10 mouse cellular contexts compared by ENCODE assay signal in genomic region chr17:46460673-46461072, GRCm38 (mm10). TPM values are rescaled to one million over a fixed set of nuclear protein-coding genes. Genes with fewer than 3 reads are reported as not detected.
DNase-seq lines count a peak whose midpoint lies in the region; ATAC-seq and TF ChIP-seq lines count a peak whose summit lies in the region.
"Had no signal": no experiment of that assay in that cellular context is flagged by ENCODE, and none has a peak within 500 bp of the region (broad histone marks: within the 10 kb centered on the region; RNA-seq: fewer than 3 reads in every experiment).

No protein-coding gene starts in this region.

- H3K27ac ChIP-seq in hindbrain, embryonic 10.5 days = peak overlapping the region; percentile 50; the same call in 1 of the 2 replicates
- H3K27ac ChIP-seq in limb, embryonic 14.5 days (replicated peaks; ENCODE audit: low read depth, low read length) = no peak overlapping the region
- H3K27ac ChIP-seq in stomach, embryonic 15.5 days = no peak overlapping the region

- peaks cover 4% of the 10 kb centered on the region; the same call in 1 of the 2 replicates for H3K36me3 ChIP-seq in hindbrain, embryonic 10.5 days
- no peaks in the 10 kb centered on the region for H3K36me3 ChIP-seq in limb, embryonic 14.5 days (ENCODE audit: control insufficient read depth, insufficient read depth, low read length)
- H3K36me3 ChIP-seq in stomach, embryonic 15.5 days = no peaks in the 10 kb centered on the region

- no peaks in the 10 kb centered on the region for H3K9me3 ChIP-seq in hindbrain, embryonic 10.5 days
- H3K9me3 ChIP-seq in limb, embryonic 14.5 days (ENCODE audit: control insufficient read depth, low read length) = no peaks in the 10 kb centered on the region
- no peaks in the 10 kb centered on the region for H3K9me3 ChIP-seq in stomach, embryonic 15.5 days

- peak overlapping the region; percentile 54 for H3K4me2 ChIP-seq in limb, embryonic 14.5 days (replicated peaks; ENCODE audit: low read depth, low read length, severe bottlenecking)
- peak overlapping the region; percentile 79 for H3K4me2 ChIP-seq in stomach, embryonic 15.5 days

- H3K27me3 ChIP-seq in hindbrain, embryonic 10.5 days (ENCODE audit: insufficient read depth, poor library complexity, severe bottlenecking) = peaks cover 74% of the 10 kb centered on the region
- peaks cover 58% of the 10 kb centered on the region for H3K27me3 ChIP-seq in limb, embryonic 14.5 days (ENCODE audit: control insufficient read depth, insufficient read depth, low read length)
- H3K27me3 ChIP-seq in stomach, embryonic 15.5 days (replicated peaks) = peaks cover 56% of the 10 kb centered on the region

- TF ChIP-seq POLR2A in limb, embryonic 14.5 days (IDR thresholded peaks at IDR 0.05; ENCODE audit: borderline replicate concordance, extremely low read depth, insufficient read depth, insufficient read length) = no peak

- H3K4me3 ChIP-seq in hindbrain, embryonic 10.5 days = peak overlapping the region; percentile 46
- H3K4me3 ChIP-seq in limb, embryonic 14.5 days (replicated peaks; ENCODE audit: low read length) = peak overlapping the region; percentile 31
- H3K4me3 ChIP-seq in stomach, embryonic 15.5 days (replicated peaks) = peak overlapping the region; percentile 38
- H3K4me3 ChIP-seq: erythroblast, embryonic 14.5 days had no signal

- ATAC-seq in limb, embryonic 14.5 days (ENCODE audit: low FRiP score, low read depth) = no peak
- 0 out of 2 replicates have a peak, but pooled peaks have one; percentile 3 for ATAC-seq in stomach, embryonic 15.5 days (ENCODE audit: insufficient read depth, low FRiP score, low read depth)

- intact Hi-C loops in left cerebral cortex, postnatal 10 days (cut with DNase I) = no loop called here

- 1% methylated on average over 32 of the region's 32 CpGs for WGBS in hindbrain, embryonic 10.5 days
- under 1% methylated on average over 30 of the region's 32 CpGs for WGBS in limb, embryonic 14.5 days
- WGBS in stomach, embryonic 15.5 days = under 1% methylated on average over 31 of the region's 32 CpGs

- peak; percentile 40 for DNase-seq in kidney, postnatal 10 days
- DNase-seq in kidney, adult 18-20 months = no peak
- DNase-seq in hindbrain, embryonic 10.5 days (ENCODE audit: low spot score) = no peak
- no peak for DNase-seq in limb, embryonic 14.5 days (ENCODE audit: low spot score)
- no peak for DNase-seq in Muller cell, postnatal 12 days (ENCODE audit: inconsistent ontology term)
- DNase-seq in left cerebral cortex, postnatal 10 days (ENCODE audit: extremely low spot score in 1 of 2, low spot score in 2 of 2) = no peak
- DNase-seq in frontal cortex, adult 2 months (ENCODE audit: extremely low spot score in 1 of 2, low spot score in 1 of 2) = no peak

- H3K4me1 ChIP-seq in hindbrain, embryonic 10.5 days (replicated peaks) = peaks cover 33% of the 10 kb centered on the region
- H3K4me1 ChIP-seq in limb, embryonic 14.5 days (ENCODE audit: control insufficient read depth, insufficient read depth, low read length) = peaks cover 4% of the 10 kb centered on the region; the same call in 1 of the 2 replicates
- peaks cover 20% of the 10 kb centered on the region for H3K4me1 ChIP-seq in stomach, embryonic 15.5 days

- peak overlapping the region; percentile 36; the same call in 1 of the 2 replicates for H3K9ac ChIP-seq in limb, embryonic 14.5 days (ENCODE audit: low read depth, low read length, severe bottlenecking)
- H3K9ac ChIP-seq in stomach, embryonic 15.5 days = 0 out of 2 replicates have a peak overlapping the region, but pooled peaks have one; percentile 16

RNA-seq across cellular contexts. Expression of gene Slc22a7, which starts 22.4 kb away (rescaled TPM):
- polyA plus RNA-seq in hindbrain, embryonic 10.5 days (2016; fragmentation: Nextera tagmentation; extraction: Ambion mirVana) = not detected in 2 replicates
- polyA plus RNA-seq in limb, embryonic 14.5 days (2012; rRNA removed) = not detected in 2 replicates
- not detected in 2 replicates for polyA plus RNA-seq in limb, embryonic 14.5 days (2014; fragmentation: Nextera tagmentation; extraction: Ambion mirVana)
- not detected in 2 replicates for polyA plus RNA-seq in stomach, embryonic 15.5 days (2015; fragmentation: Nextera tagmentation; extraction: Ambion mirVana)
- under 1 TPM; 0.26 to 0.75 TPM for total RNA-seq in left cerebral cortex, postnatal 10 days (2021)
- polyA plus RNA-seq in frontal cortex, adult 2 months (2012; rRNA removed) = 0.15 and 0.18 TPM in 2 replicates
- total RNA-seq: megakaryocyte-erythroid progenitor cell, adult 5-6 weeks had no signal
- polyA plus RNA-seq: erythroblast, embryonic 14.5 days had no signal

RNA-seq across cellular contexts. Expression of gene Ttbk1, which starts 26.8 kb away (rescaled TPM):
- polyA plus RNA-seq in hindbrain, embryonic 10.5 days (2016; fragmentation: Nextera tagmentation; extraction: Ambion mirVana) = 1.4 and 2.1 TPM in 2 replicates
- 0.31 and 0.49 TPM in 2 replicates for polyA plus RNA-seq in limb, embryonic 14.5 days (2012; rRNA removed)
- 0.06 and 0.12 TPM in 2 replicates for polyA plus RNA-seq in limb, embryonic 14.5 days (2014; fragmentation: Nextera tagmentation; extraction: Ambion mirVana)
- 0.27 and 0.31 TPM in 2 replicates for polyA plus RNA-seq in stomach, embryonic 15.5 days (2015; fragmentation: Nextera tagmentation; extraction: Ambion mirVana)
- total RNA-seq in left cerebral cortex, postnatal 10 days (2021) = 100 to 1,000 TPM; 115 to 117 TPM
- 46.3 and 50.1 TPM in 2 replicates for polyA plus RNA-seq in frontal cortex, adult 2 months (2012; rRNA removed)

RNA-seq across cellular contexts. Expression of gene Crip3, which starts 31.9 kb away (rescaled TPM):
- 0.50 and 0.64 TPM in 2 replicates for polyA plus RNA-seq in hindbrain, embryonic 10.5 days (2016; fragmentation: Nextera tagmentation; extraction: Ambion mirVana)
- 4.5 and 6.8 TPM in 2 replicates for polyA plus RNA-seq in limb, embryonic 14.5 days (2012; rRNA removed)
- 1.4 and 3.1 TPM in 2 replicates for polyA plus RNA-seq in limb, embryonic 14.5 days (2014; fragmentation: Nextera tagmentation; extraction: Ambion mirVana)
- 1.3 and 1.9 TPM in 2 replicates for polyA plus RNA-seq in stomach, embryonic 15.5 days (2015; fragmentation: Nextera tagmentation; extraction: Ambion mirVana)
- total RNA-seq in left cerebral cortex, postnatal 10 days (2021) = 1 to 10 TPM; 3.1 to 5.9 TPM
- 9.1 and 13.8 TPM in 2 replicates for polyA plus RNA-seq in frontal cortex, adult 2 months (2012; rRNA removed)
- total RNA-seq: megakaryocyte-erythroid progenitor cell, adult 5-6 weeks had no signal
- polyA plus RNA-seq: erythroblast, embryonic 14.5 days had no signal

RNA-seq across cellular contexts. Expression of gene Dnph1, which starts 35.8 kb away (rescaled TPM):
- polyA plus RNA-seq in hindbrain, embryonic 10.5 days (2016; fragmentation: Nextera tagmentation; extraction: Ambion mirVana) = 75.2 and 91.2 TPM in 2 replicates
- polyA plus RNA-seq in limb, embryonic 14.5 days (2012; rRNA removed) = 23.8 and 30.0 TPM in 2 replicates
- polyA plus RNA-seq in limb, embryonic 14.5 days (2014; fragmentation: Nextera tagmentation; extraction: Ambion mirVana) = 34.5 and 37.6 TPM in 2 replicates
- polyA plus RNA-seq in stomach, embryonic 15.5 days (2015; fragmentation: Nextera tagmentation; extraction: Ambion mirVana) = 47.7 and 49.7 TPM in 2 replicates
- total RNA-seq in left cerebral cortex, postnatal 10 days (2021) = 1 to 10 TPM; 6.0 to 6.2 TPM
- 4.0 and 4.8 TPM in 2 replicates for polyA plus RNA-seq in frontal cortex, adult 2 months (2012; rRNA removed)

Comparison
In these comparisons a context has a peak if more than half of its experiments do, and no peak if none do; other contexts are left out.
1. RNA of gene Ttbk1, which starts 26.8 kb away (polyA plus RNA-seq): 46.3 to 50.1 TPM in frontal cortex, adult 2 months; 1.4 to 2.1 TPM in hindbrain, embryonic 10.5 days, 0.06 to 0.49 TPM in limb, embryonic 14.5 days and 0.27 to 0.31 TPM in stomach, embryonic 15.5 days; every median in the first group is over 10 times any median in the second.
2. Peak in every context shown above with its lines, with median percentiles within 50 percentile points of each other: H3K4me3 ChIP-seq.